Mouse (Mus musculus) granulocyte monocyte progenitor cell, adult 5-6 weeks (primary cell): ENCODE measurements around the gene Spata1. TPM values are rescaled to one million over a fixed set of nuclear protein-coding genes. Genes with fewer than 3 reads are reported as not detected.

Experiments used
- ATAC-seq: replicated peaks from 2 replicates; pipeline ENCODE4 v1.8.0; 2016; ENCODE audit warnings: mild to moderate bottlenecking, moderate TSS enrichment, inconsistent platforms; ENCODE audit not compliant: poor library complexity, severe bottlenecking
- total RNA-seq, 2 experiments: library from RNA; stranded (forward) in 1 of 2; stranded (reverse) in 1 of 2; fragments of 200-712, 200-1000 nt in 1 of 2; fragments of >200 nt in 1 of 2; fragmentation: Nextera tagmentation in 1 of 2; gene quantifications; 2 replicates each; pipeline ENCODE4 v1.2.3; 2014 to 2017

Spata1 gene
- total RNA-seq (2014; fragmentation: Nextera tagmentation), result 4.6 and 6.4 TPM in 2 replicates
- 7.9 and 27.0 TPM in 2 replicates for total RNA-seq (2017)

GRCm38 (mm10) chr3:146499431-146500002, at the start of gene Spata1, which contains the start of gene Gng5:
Gene Spata1 (minus strand): TSS chr3:146499753.
Gene Gng5 (plus strand): TSS chr3:146499807.
- ATAC-seq, result peak; percentile 79

GRCm38 (mm10) chr3:146543632-146544031, 44.1 kb upstream of the Spata1 start:
- ATAC-seq, result no peak

DNA sequence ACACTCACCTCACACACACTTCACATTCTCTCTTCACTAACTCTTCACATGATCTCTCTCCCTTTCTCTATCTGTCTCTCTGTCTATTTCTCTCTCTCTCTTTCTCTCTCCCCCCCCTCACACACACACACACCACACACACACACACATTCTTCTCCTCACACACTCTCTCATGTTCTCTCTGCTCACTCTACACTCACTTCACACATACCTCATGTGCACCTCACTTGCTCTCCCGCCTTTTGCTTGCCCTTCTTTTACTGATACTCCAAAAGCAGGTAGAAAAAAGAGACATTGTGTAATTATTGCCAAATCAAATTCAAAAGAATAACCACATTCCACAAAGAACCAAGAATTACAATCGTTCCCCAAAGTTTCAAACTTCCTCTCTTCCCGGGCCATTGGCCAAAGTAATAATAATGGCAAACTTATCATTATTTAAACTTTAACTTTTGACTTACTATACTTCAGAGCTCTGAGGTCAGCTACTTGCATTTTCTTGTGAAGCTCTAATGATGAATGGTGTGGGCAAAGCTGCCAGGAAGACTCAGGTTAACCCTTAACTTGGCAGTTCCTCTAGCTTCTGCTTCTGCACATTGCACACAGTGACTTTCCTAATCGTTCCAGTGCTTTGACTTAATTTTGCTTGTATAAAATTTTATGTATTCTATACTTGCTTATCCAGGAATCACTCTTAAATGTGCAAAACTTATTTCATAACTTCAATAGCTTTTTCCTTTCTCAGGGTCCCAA, 41.1 kb upstream of the Spata1 start:
- peak; percentile 30 for ATAC-seq

DNA sequence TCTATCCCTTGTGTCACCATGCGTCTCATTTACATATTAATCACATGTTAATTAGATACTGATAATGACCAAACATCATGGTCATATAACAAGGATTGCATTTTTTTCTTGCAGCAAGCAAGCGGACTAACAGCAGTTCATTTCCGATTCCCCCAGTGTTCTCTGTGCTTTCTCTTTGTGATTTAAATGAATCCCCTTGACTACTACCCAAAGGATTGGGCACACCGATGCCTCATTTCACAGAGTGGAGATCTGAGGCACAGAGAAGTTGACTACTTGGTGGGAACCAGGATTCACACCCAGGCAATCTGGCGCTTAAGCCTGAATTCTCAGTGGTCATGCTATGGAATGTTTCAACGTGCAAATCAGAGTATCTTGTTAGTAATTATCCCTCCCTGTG, 35.4 kb upstream of the Spata1 start:
- ATAC-seq, result no peak

DNA sequence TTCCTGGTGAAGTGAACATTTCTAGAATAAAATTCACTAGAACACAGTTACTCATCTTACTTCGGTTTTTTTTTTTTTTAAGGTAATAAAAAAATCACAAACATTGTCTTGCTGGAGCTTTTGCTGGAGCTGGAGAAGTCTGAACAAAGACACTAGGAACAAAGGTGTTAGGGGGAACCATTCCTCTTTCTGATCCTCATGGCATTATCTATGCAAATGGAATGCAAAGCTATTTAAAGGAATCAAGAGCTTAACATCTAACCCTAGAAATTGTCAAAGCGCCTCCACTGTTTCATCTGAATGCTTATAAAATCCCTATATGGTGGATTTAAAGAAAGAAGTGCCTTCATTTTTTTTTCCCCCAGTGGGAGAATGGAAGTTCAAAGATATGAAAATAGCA, 28.8 kb upstream of the Spata1 start:
- no peak for ATAC-seq

GRCm38 (mm10) chr3:146521652-146522020, 22.1 kb upstream of the Spata1 start:
- peak; percentile 6; the same call in 1 of the 2 replicates for ATAC-seq

DNA sequence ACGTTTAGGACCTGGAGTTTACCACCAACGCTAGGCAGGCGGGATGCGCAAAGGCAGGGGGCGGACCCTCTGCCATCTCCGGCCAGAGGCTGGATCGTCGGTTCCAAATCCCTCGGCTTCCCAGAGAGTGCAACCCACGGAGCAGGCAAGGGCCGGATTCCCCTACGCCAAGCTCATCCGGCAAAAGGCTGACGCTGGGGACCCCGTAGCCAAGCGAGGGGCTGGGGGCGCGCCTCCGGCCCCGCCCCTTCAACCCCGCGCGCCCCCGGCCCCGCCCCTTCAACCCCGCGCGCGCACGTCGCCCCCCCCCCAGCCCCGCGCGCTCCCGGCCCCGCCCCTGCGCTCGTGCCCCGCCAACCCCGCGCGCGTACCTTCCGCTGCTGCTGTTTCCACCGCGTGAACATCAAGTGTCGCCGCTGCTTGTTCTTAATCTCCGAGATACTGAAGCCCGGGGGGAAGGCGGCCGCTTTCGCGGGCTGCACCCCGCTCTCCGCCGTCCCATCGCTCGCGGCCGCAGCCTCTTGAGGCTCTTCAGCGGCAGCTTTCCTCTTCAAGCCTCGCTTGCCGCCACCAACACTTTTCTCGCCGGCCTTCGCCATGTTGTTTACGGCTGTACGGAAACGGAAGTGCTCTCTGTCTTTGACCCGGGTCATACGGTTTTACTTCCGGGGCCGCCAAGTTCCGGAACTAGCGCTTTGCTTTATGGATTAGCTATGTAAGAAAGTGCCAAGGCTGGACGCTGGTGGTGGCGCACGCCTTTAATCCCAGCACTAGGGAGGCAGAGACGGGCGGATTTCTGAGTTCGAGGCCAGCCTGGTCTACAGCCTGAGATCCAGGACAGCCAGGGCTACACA, 21.5 kb upstream of the Spata1 start, which contains the start of gene Rpf1:
Rpf1 (minus strand) TSS at position 632 of the 854 bp plus-strand sequence.
- peak; percentile 93 for ATAC-seq

GRCm38 (mm10) chr3:146520226-146520797, 20.8 kb upstream of the Spata1 start:
- no peak for ATAC-seq

DNA sequence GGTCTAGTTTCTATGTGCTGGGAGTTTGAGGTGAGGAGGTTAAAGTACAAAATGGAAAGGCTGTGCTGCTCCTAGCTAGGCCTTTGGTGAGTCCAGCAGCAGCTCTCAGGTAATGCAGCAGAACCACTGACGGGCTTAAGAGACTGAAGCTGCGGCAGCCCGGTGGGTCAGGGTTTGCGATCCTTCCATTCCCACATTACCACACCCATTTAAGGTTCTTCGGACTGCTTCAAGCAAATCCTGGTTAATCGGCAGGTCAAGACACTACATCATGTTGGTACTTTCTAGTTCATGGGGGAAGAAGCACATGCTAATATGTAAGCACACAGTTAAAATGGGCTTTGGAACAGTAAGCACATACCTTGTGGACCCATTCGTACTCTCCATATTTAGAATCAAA, 7.2 kb upstream of the Spata1 start:
- no peak for ATAC-seq

DNA sequence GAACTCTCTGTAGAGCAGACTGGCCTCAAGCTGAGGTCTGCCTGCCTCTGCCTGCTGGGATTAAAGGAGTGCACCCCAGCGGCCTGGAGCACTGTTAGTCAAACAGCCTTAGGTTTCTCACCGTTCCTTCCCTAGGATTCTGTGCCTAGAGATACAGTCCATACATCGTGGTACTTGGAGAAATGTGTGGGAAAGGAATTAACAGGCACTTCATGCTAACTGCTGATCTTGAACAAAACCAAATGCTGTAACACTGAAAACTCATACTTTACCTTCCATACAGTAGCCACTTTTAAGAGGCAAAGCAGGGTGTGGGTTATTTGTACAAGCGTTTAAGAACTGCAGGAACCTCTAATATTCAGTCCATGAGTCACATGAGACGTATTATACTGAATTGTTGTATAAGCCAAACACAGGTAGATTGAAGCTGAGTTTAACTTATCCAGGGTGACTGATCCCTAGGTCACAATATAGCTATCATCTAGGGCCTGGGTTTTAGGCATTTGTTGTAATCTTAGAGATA, 2.1 kb upstream of the Spata1 start:
- no peak for ATAC-seq

GRCm38 (mm10) chr3:146500810-146501201, 1.3 kb upstream of the Spata1 start:
- ATAC-seq, result peak; percentile 11; the same call in 1 of the 2 replicates

DNA sequence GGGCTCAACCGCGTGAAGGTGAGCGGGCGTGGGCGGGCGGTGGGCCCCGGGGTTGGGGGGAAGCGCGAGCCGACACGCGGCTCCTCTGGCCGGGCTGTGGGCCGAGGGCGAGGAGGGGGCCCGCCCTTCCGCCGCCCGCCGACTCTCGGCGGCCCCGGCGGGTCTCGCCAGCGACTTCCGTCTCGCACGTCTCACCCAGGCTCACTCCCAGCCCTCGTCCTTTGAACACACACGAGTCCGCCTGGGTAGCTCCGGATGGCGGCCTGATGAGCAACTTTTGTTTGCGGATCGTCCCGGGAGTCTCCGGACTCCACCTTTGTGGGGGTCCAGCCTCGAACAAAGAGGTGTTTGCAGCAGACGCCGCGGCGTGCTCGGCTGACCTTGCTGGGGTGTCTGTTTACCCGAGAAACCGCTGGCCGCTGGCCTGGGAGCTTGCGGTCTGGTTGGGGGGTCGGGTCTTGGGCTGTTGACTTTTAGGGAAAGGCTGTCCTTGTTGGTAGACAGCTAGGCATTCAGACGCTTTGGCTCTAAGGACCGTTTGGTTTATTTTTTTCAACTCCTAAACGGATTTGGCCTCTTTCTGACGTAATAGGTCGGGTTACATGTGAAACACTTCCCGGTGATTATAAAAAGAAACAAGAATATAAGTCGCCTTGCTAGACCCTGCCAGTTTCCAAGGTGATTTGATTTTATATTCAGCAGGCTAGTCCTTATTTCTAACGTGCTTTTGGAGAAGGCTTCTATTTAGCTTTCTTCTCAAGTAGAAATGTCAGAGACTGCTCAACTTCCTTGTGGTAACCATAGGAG, 653 bp upstream of the Spata1 start:
- peak; percentile 38 for ATAC-seq

DNA sequence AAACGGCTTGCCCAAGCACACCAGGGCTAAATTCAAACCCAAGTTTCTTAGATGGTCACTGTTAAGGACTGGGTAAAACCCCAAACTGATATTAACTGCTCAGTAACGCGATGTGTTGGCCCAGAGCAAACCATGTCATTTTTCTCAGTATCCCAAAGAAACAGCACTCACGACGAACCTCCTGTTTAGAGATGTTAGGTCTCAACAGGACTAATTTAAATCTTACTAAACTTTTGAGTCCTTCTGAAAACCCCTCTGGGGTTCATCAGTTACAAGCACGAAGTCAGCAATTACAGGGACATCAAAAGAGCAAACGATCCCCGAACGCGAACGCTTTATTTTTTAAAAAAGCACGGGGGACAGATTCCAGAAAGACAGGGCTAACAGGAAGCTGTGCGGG, 564 bp downstream of the Spata1 start:
- ATAC-seq, result no peak

DNA sequence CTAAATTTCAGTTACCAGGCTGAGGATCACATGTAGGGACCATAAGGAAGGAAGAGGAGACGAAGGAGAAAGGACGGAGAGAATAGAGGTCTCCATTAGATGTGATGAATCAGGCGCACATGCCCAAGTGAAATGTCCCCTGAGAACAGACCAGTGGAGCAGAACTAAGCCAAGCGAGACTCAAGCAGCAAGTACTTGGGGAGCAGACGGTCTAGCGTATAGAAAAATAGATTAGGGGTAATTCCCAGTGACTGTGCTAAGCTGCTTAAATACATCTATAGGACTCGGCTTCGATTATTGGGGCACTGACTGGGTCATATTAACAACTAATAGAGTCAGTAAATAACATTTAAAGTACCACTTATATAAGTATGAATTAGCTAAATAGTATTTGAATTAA, 4.6 kb downstream of the Spata1 start:
- no peak for ATAC-seq

GRCm38 (mm10) chr3:146486464-146486863, 13.1 kb downstream of the Spata1 start:
- ATAC-seq, result no peak

DNA sequence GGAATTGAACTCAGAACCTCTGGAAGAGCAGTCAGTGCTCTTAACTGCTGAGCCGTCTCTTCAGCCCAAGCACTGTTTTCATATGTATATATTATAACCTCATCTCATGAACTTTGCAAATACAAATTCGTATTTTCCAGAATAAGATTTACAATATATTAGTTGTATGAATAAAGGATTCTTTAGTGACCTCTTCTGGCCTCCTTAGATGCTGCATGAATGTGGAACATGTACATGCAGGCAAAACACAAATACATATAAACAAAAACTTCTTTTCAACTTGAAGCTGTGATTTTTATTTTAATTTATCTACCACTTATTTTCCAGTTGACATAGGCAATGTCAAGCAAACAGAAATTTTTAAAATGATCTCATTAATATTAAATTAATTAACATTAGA, 17.5 kb downstream of the Spata1 start:
- ATAC-seq, result no peak

- ATAC-seq, result no peak
Observed at GRCm38 (mm10) chr3:146474428-146474827, 25.1 kb downstream of the Spata1 start.

DNA sequence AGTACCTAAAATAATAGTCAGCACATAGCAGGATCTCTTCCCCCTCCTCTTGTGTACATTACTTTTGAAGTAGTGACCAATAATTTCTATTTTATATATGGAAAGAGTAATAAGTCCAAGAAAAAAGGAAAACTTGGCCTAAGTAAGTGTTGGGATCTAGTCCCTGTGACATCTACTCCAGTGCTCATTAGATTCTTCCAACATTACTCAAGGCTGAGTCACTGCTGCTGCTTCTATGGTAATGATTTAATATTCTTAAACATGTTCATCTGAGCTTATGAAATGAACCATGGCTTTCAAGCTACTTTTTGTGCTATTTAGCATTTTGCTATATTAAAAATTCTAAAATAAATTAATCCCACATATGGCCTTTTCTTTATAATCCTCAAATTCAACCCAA, 25.8 kb downstream of the Spata1 start:
- no peak for ATAC-seq

DNA sequence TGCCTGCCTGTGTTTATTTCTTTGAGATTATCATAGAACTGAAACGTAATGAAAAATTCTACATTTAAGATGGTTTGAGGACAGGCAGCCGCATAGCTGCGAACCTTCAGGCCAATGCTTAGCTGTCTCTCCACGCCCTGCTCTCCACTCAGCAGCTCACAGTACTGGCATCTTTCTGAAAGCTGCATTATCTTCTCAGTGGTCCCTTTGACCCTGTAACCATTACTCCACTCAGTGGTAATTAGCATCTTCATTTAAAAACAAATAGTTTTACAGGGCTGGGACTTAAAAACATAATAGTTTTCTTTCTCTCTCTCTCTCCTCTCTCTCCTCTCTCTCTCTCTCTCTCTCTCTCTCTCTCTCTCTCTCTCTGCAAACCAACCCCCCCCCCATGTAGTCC, 26.9 kb downstream of the Spata1 start:
- ATAC-seq, result no peak

DNA sequence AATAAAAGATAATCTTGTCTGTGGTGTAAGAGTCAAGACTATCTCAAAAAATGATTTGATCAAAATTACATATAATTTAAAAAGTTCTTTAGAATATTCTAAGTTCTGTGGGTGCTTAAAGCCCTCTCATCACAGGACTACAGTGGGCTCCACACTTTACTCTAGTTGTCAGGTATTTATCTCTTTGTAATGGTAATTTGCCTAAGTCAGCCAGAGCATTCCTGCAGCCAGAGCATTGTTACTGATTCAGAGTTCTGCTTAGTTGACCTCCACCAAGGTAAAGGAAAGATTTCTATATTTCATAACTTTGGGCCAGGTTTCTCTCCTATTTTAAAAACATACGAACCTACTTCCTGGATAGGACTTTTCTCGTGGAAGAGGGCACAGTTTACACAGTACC, 30.3 kb downstream of the Spata1 start:
- no peak for ATAC-seq
